Comparison of ENCODE assay signal across 20 mouse cellular contexts in genomic region chr10:39687851-39688250, GRCm38 (mm10). TPM values are rescaled to one million over a fixed set of nuclear protein-coding genes. Genes with fewer than 3 reads are reported as not detected.
A peak's percentile ranks its signal among the peaks of the same experiment; 100 is the strongest.
DNase-seq lines count a peak whose midpoint lies in the region; ATAC-seq and TF ChIP-seq lines count a peak whose summit lies in the region.
"Had no signal": no experiment of that assay in that cellular context is flagged by ENCODE, and none has a peak within 500 bp of the region (broad histone marks: within the 10 kb centered on the region; RNA-seq: fewer than 3 reads in every experiment).

No protein-coding gene starts in this region.

- no peak for ATAC-seq in hindbrain, postnatal 0 days
- no peak for ATAC-seq in hindbrain, embryonic 12.5 days (ENCODE audit: low FRiP score)
- no peak for ATAC-seq in midbrain, postnatal 0 days (ENCODE audit: low FRiP score)
- ATAC-seq in midbrain, embryonic 11.5 days (ENCODE audit: low FRiP score) = no peak
- no peak for ATAC-seq in intestine, postnatal 0 days
- ATAC-seq: midbrain, embryonic 16.5 days had no signal

- H3K4me3 ChIP-seq in hindbrain, postnatal 0 days (ENCODE audit: low read length) = no peak overlapping the region
- no peak overlapping the region for H3K4me3 ChIP-seq in hindbrain, embryonic 12.5 days
- no peak overlapping the region for H3K4me3 ChIP-seq in midbrain, postnatal 0 days (ENCODE audit: low read depth, low read length)
- H3K4me3 ChIP-seq in midbrain, embryonic 11.5 days (ENCODE audit: low read depth, low read length) = no peak overlapping the region
- H3K4me3 ChIP-seq in intestine, postnatal 0 days (ENCODE audit: low read depth, low read length) = no peak overlapping the region
- H3K4me3 ChIP-seq: embryonic facial prominence, embryonic 15.5 days; layer of hippocampus, adult 2 months; lung, embryonic 15.5 days; stomach, embryonic 15.5 days had no signal

- TF ChIP-seq CTCF in hindbrain, postnatal 0 days (IDR thresholded peaks at IDR 0.05; ENCODE audit: low read depth) = no peak
- TF ChIP-seq CTCF in midbrain, postnatal 0 days (IDR thresholded peaks at IDR 0.05) = no peak
- TF ChIP-seq CTCF in intestine, postnatal 0 days (IDR thresholded peaks at IDR 0.05; ENCODE audit: low read depth) = no peak

- H3K36me3 ChIP-seq in hindbrain, postnatal 0 days (ENCODE audit: insufficient read depth, low read length) = no peaks in the 10 kb centered on the region
- no peaks in the 10 kb centered on the region for H3K36me3 ChIP-seq in hindbrain, embryonic 12.5 days
- no peaks in the 10 kb centered on the region for H3K36me3 ChIP-seq in midbrain, postnatal 0 days (ENCODE audit: insufficient read depth, low read length)
- no peaks in the 10 kb centered on the region for H3K36me3 ChIP-seq in midbrain, embryonic 11.5 days (ENCODE audit: control insufficient read depth, insufficient read depth, low read length)
- H3K36me3 ChIP-seq in intestine, postnatal 0 days (ENCODE audit: control insufficient read depth, insufficient read depth) = no peaks in the 10 kb centered on the region
- H3K36me3 ChIP-seq: embryonic facial prominence, embryonic 15.5 days; lung, embryonic 15.5 days; stomach, embryonic 15.5 days had no signal

- no peak overlapping the region for H3K9ac ChIP-seq in hindbrain, postnatal 0 days (replicated peaks; ENCODE audit: low read length)
- no peak overlapping the region for H3K9ac ChIP-seq in hindbrain, embryonic 12.5 days
- H3K9ac ChIP-seq in midbrain, postnatal 0 days (replicated peaks; ENCODE audit: low read length, poor library complexity, severe bottlenecking) = no peak overlapping the region
- H3K9ac ChIP-seq in midbrain, embryonic 11.5 days (ENCODE audit: low read length) = no peak overlapping the region
- no peak overlapping the region for H3K9ac ChIP-seq in intestine, postnatal 0 days (ENCODE audit: low read depth, low read length)
- H3K9ac ChIP-seq: embryonic facial prominence, embryonic 15.5 days; lung, embryonic 15.5 days; stomach, embryonic 15.5 days had no signal

- no peaks in the 10 kb centered on the region for H3K4me1 ChIP-seq in hindbrain, postnatal 0 days (ENCODE audit: insufficient read depth, low read length)
- peaks cover 4% of the 10 kb centered on the region; the same call in 1 of the 2 replicates for H3K4me1 ChIP-seq in hindbrain, embryonic 12.5 days
- peaks cover 4% of the 10 kb centered on the region; the same call in 1 of the 2 replicates for H3K4me1 ChIP-seq in midbrain, postnatal 0 days (ENCODE audit: insufficient read depth, low read length)
- peaks cover 4% of the 10 kb centered on the region; the same call in 1 of the 2 replicates for H3K4me1 ChIP-seq in midbrain, embryonic 11.5 days (ENCODE audit: control insufficient read depth, insufficient read depth, low read length)
- H3K4me1 ChIP-seq in intestine, postnatal 0 days (replicated peaks; ENCODE audit: control insufficient read depth, insufficient read depth, low read length) = 0 out of 2 replicates have a peak, but pooled peaks cover 4% of the 10 kb centered on the region

- DNase-seq in hindbrain, postnatal 0 days (ENCODE audit: low spot score) = peak; percentile 55
- peak; percentile 50 for DNase-seq in midbrain, postnatal 0 days (ENCODE audit: low spot score)
- no peak for DNase-seq in midbrain, embryonic 11.5 days (ENCODE audit: low spot score, missing footprints)
- DNase-seq in cerebellum, postnatal 10 days = peak; percentile 68 to 76
- no peak for DNase-seq in spleen, postnatal 4 days (ENCODE audit: low spot score in 2 of 2)
- DNase-seq: gastrocnemius, postnatal 10 days; heart, adult 18-20 months; kidney, adult 18-20 months; kidney, postnatal 14 days; right cerebral cortex, postnatal 14 days; thymus, adult 18-20 months had no signal

- no peaks in the 10 kb centered on the region for H3K27me3 ChIP-seq in hindbrain, postnatal 0 days (ENCODE audit: insufficient read depth, low read length)
- no peaks in the 10 kb centered on the region for H3K27me3 ChIP-seq in hindbrain, embryonic 12.5 days
- no peaks in the 10 kb centered on the region for H3K27me3 ChIP-seq in midbrain, postnatal 0 days (ENCODE audit: insufficient read depth, low read length)
- H3K27me3 ChIP-seq in midbrain, embryonic 11.5 days (ENCODE audit: control insufficient read depth, insufficient read depth, low read length) = no peaks in the 10 kb centered on the region
- H3K27me3 ChIP-seq in intestine, postnatal 0 days (replicated peaks; ENCODE audit: control insufficient read depth, insufficient read depth, low read length) = no peaks in the 10 kb centered on the region
- H3K27me3 ChIP-seq: CH12.LX; embryonic facial prominence, embryonic 15.5 days; lung, embryonic 15.5 days; stomach, embryonic 15.5 days had no signal

- no peak overlapping the region for H3K27ac ChIP-seq in hindbrain, postnatal 0 days
- H3K27ac ChIP-seq in hindbrain, embryonic 12.5 days = no peak overlapping the region
- H3K27ac ChIP-seq in midbrain, postnatal 0 days (ENCODE audit: low read depth, low read length) = no peak overlapping the region
- H3K27ac ChIP-seq in midbrain, embryonic 11.5 days (ENCODE audit: low read depth, low read length) = no peak overlapping the region
- no peak overlapping the region for H3K27ac ChIP-seq in intestine, postnatal 0 days (ENCODE audit: low read depth, low read length)
- H3K27ac ChIP-seq: embryonic facial prominence, embryonic 15.5 days; layer of hippocampus, adult 2 months; lung, embryonic 15.5 days; stomach, embryonic 15.5 days had no signal

- 56% methylated on average over 3 of the region's 3 CpGs for WGBS in hindbrain, postnatal 0 days
- 87% methylated on average over 3 of the region's 3 CpGs for WGBS in hindbrain, embryonic 12.5 days
- WGBS in midbrain, postnatal 0 days = 66% methylated on average over 3 of the region's 3 CpGs
- 92% methylated on average over 3 of the region's 3 CpGs for WGBS in midbrain, embryonic 11.5 days
- WGBS in intestine, postnatal 0 days = 56% methylated on average over 3 of the region's 3 CpGs

- H3K9me3 ChIP-seq in hindbrain, postnatal 0 days (ENCODE audit: low read length) = no peaks in the 10 kb centered on the region
- H3K9me3 ChIP-seq in hindbrain, embryonic 12.5 days (replicated peaks) = no peaks in the 10 kb centered on the region
- H3K9me3 ChIP-seq in midbrain, postnatal 0 days (ENCODE audit: low read length) = no peaks in the 10 kb centered on the region
- H3K9me3 ChIP-seq in midbrain, embryonic 11.5 days (ENCODE audit: control insufficient read depth, low read length) = no peaks in the 10 kb centered on the region
- H3K9me3 ChIP-seq in intestine, postnatal 0 days (ENCODE audit: control insufficient read depth) = no peaks in the 10 kb centered on the region
- H3K9me3 ChIP-seq: embryonic facial prominence, embryonic 15.5 days; lung, embryonic 15.5 days; stomach, embryonic 15.5 days had no signal

- H3K4me2 ChIP-seq in hindbrain, postnatal 0 days (ENCODE audit: low read depth, low read length) = no peak overlapping the region
- no peak overlapping the region for H3K4me2 ChIP-seq in hindbrain, embryonic 12.5 days (replicated peaks)
- no peak overlapping the region for H3K4me2 ChIP-seq in midbrain, postnatal 0 days (ENCODE audit: low read depth, low read length, poor library complexity, severe bottlenecking)
- no peak overlapping the region for H3K4me2 ChIP-seq in midbrain, embryonic 11.5 days
- no peak overlapping the region for H3K4me2 ChIP-seq in intestine, postnatal 0 days (replicated peaks; ENCODE audit: low read depth)
- H3K4me2 ChIP-seq: embryonic facial prominence, embryonic 15.5 days; liver, embryonic 11.5 days; lung, embryonic 15.5 days; stomach, embryonic 15.5 days had no signal

RNA-seq across cellular contexts. Expression of gene Rev3l, which starts 44.1 kb away (rescaled TPM):
- 89.5 and 105 TPM in 2 replicates for total RNA-seq in hindbrain, postnatal 0 days (2014; rRNA removed)
- 22.3 and 23.3 TPM in 2 replicates for polyA plus RNA-seq in hindbrain, postnatal 0 days (2015; fragmentation: Nextera tagmentation; extraction: Ambion mirVana)
- 22.5 and 23.8 TPM in 2 replicates for polyA plus RNA-seq in hindbrain, embryonic 12.5 days (2016; fragmentation: Nextera tagmentation; extraction: Ambion mirVana)
- total RNA-seq in midbrain, postnatal 0 days (2014; rRNA removed) = 151 and 175 TPM in 2 replicates
- polyA plus RNA-seq in midbrain, postnatal 0 days (2015; fragmentation: Nextera tagmentation; extraction: Ambion mirVana) = 30.3 and 34.9 TPM in 2 replicates
- polyA plus RNA-seq in midbrain, embryonic 11.5 days (2014; fragmentation: Nextera tagmentation; extraction: Ambion mirVana) = 15.6 and 16.5 TPM in 2 replicates
- 7.0 TPM in 2 replicates for polyA plus RNA-seq in intestine, postnatal 0 days (2015; fragmentation: Nextera tagmentation; extraction: Ambion mirVana)

Comparison
In these comparisons a context has a peak if more than half of its experiments do, and no peak if none do; other contexts are left out.
1. DNase-seq: peak in hindbrain, postnatal 0 days (single experiment), midbrain, postnatal 0 days (single experiment) and cerebellum, postnatal 10 days (2 of 2); none in midbrain, embryonic 11.5 days (single experiment) and spleen, postnatal 4 days (0 of 2).